Mouse (Mus musculus): Measurements from ENCODE around the gene Aak1.

GRCm38 (mm10) chr6:86843636-86844035 lies 5.7 kb upstream of the Aak1 start:
- no peak for TF ChIP-seq CTCF (IDR thresholded peaks at IDR 0.05; ENCODE audit: low read depth, low read length)
- TF ChIP-seq POLR2A (IDR thresholded peaks at IDR 0.05; ENCODE audit: extremely low read depth, insufficient read depth, low read length) = no peak
